Mouse (Mus musculus) erythroid progenitor cell, adult 5-6 weeks (primary cell): Measurements from ENCODE around the gene Rnf34. TPM values are rescaled to one million over a fixed set of nuclear protein-coding genes. Genes with fewer than 3 reads are reported as not detected.
A peak's percentile ranks its signal among the peaks of the same experiment; 100 is the strongest.

Source experiments
- ATAC-seq: replicated peaks from 2 replicates; pipeline ENCODE4 v1.8.0; 2016; ENCODE audit warnings: moderate number of reproducible peaks, mild to moderate bottlenecking, moderate TSS enrichment, inconsistent platforms; ENCODE audit not compliant: poor library complexity, low FRiP score, severe bottlenecking
- total RNA-seq, 2 experiments: library from RNA; stranded (forward) in 1 of 2; stranded (reverse) in 1 of 2; fragments of 150-400 nt in 1 of 2; fragments of 186-747, 209-891 nt in 1 of 2; gene quantifications; 2 replicates each; pipeline versions ENCODE4 v1.2.3 to v1.2.4; 2015 to 2017; ENCODE audit warnings: low replicate concordance in 2 of 2

Gene Rnf34
- total RNA-seq, 2 experiments from 2014 or later: 10.4 to 29.3 TPM

DNA sequence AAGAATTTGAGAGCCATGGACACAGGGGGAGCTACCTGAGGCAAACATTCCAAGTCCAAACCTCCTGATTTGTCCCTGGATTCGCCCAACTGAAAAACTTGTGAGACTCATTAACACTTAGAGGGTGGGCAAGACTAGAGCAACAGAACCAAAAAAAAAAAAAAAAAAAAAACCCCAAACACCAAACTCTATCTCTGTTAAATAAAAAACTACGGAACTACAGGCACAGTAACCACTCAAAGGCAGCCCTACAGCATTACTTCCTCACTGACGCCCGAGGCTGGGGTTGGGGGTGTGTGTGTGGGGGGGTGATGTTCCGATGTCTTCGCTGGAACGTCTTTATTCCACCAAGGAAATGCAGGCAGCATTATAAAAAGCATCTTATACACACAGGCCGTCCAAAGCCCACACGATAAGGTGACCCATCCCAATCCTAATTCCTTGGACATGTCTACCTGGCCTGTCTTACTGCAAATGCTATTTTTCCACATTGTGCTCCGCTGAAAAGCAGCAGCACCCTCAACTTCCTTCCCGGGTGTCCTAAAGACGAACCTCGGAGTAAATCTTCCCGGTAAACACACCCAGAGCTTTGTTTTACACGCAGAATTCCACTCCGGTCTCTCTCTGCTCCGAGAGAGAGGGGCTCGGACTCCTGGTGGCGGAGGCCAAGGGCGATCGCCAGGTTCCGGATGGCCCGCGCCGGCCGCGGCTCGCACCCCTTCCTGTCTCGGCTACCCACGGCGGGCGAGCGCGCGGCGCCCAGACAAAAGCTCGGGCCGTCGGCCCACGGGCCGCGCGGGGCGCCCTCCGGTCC lies 49.3 kb downstream of the Rnf34 start:
- no peak for ATAC-seq

- peak; percentile 85 for ATAC-seq
Measured at GRCm38 (mm10) chr5:122899777-122900557, 50.1 kb downstream of the Rnf34 start.

GRCm38 (mm10) chr5:122900558-122901171 lies 50.8 kb downstream of the Rnf34 start:
- no peak for ATAC-seq

DNA sequence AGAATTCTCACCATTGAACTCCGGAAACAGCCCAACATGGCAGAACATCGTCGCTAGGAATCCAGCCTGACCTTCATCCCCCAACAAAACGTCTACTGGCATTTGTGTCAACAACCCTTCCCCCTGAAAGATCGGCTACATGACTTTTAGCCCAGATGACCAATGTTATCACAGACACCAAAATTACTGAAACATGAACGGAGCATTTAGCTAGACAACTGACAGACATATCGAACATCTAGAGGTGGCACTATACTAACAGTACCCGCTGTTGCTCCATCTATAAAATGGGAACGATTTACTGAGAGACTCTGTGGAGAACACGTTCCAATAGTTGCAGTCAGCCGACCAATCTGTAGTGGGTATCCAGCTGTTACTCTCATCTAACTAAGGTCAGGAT lies 51.3 kb downstream of the Rnf34 start:
- ATAC-seq: no peak

GRCm38 (mm10) chr5:122901666-122902065 lies 51.8 kb downstream of the Rnf34 start:
- no peak for ATAC-seq

GRCm38 (mm10) chr5:122902228-122902627 lies 52.4 kb downstream of the Rnf34 start:
- ATAC-seq: no peak

DNA sequence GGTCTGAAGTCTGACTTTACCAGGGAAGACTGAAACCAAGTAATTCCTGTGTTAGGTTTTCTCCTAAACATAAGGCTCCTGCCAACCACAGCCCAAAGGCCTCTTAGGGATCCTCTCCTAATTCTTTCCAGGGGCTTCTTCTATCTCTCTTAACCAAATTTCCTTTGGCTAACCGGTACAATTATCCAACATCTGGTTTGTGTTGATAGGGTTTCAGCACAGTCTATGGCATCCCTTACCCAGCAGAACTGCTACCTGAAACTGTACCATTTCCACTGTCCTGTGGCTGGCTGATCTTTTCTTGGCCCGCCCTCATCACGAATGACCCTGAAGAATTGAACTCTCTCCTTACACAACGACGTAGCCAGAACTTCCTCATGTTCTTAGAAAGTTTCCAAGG lies 53.3 kb downstream of the Rnf34 start:
- no peak for ATAC-seq

DNA sequence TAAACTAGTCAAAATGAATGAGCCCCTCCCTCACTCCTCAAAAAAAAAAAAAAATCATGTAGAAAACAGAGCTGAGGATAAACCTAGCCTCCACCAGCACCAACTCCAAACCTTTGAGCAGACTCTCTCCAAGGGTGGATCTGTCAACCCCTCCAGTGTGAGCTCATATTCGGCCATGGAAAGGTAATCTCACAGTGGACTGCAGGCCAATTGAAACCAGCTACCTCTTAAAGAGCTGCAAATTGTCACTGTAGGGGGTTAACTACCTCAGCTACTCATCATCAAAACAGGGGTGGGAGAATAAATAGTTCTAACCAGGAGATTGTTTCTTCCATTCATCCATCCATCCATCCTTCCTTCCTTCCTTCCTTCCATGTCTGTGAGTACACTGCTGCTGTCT lies 57.3 kb downstream of the Rnf34 start:
- no peak for ATAC-seq

DNA sequence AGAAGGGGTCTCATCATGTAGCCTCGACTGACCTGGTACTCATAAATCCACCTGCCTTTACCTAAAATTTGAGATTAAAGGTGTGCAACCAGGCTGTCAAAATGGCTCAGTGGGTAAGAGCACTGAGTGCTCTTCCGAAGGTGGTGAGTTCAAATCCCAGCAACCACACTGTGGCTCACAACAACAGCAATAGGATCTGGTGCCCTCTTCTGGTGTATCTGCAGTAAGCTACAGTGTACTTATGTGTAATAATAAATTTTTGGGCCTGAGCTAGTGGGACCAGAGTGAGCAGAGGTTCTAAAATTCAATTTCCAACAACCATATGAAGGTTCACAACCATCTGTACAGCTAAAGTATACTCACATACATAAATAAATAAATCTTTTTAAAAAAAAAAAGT lies 58.2 kb downstream of the Rnf34 start:
- no peak for ATAC-seq

- ATAC-seq: no peak
Measured at GRCm38 (mm10) chr5:122909481-122909880, 59.6 kb downstream of the Rnf34 start.

DNA sequence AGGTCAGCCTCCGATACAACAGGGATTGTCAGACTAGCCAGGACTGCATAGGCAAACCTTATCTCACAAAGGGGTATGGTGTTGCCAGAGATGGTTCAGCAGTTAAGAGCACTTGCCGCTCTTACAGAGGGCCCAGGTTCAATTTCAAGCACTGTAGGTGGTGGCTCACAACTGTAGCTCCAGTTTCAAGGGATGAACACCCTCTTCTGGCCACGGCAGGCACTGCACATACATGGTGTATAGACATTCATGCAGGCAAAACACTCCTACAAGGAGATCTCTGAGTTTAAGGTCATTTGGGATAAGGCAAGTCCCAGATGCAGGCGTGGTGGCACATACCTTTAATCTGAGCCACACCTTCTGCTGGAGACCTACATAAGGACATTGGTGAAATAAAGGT lies 63.0 kb downstream of the Rnf34 start:
- ATAC-seq: 0 out of 2 replicates have a peak, but pooled peaks have one; percentile 46

DNA sequence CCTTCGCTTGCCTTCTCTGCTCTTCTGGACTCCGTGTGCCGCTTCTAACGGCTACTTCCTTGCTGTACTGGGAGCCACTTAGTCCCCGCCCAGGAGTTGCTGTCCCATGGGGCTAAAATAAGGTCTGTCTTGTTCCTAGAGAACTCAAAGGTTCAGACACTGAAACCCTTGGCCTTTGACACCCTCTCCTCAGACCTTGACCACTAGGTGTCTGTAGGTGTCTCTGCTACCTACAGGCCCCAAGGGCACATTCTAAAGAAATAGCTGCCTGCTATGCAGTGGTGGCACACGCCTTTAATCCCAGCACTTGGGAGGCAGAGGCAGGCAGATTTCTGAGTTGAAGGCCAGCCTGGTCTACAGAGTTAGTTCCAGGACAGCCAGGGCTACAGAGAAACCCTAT lies 66.3 kb downstream of the Rnf34 start:
- ATAC-seq: no peak

DNA sequence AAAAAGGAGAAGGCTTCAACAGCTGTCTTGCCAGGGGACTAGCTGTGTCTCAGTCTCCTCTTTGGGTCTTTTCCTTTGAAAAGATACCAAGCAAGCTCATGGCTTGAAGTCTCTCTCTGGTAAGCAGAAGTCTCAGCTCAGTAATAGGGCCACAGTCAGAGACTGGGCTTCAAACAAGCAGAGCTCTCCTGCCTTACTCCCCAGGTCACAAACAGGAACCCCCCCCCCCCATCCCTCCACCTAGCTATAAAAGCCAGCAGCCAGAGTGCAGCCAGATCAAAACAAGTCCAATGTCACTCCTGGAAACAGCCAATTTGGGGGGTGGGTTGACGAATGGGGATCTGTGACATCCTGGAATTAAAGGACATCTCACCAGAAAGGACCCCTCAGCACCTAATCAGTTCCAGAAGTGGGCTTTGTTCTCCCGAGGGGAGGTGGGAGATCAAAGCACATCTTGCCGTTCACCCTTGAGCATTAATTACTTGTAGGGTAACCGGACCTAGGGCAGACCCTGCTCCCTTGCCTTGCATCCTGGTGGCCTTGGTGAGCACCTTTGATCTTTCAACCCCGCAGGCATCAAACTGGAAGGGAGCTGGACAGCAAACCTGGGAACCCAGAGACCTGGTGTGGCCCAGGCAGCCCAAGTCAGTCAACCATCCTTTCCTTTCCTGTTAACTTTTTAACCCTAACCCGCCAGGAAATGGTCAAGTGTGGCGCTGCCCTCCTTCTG lies 68.3 kb downstream of the Rnf34 start:
- no peak for ATAC-seq

DNA sequence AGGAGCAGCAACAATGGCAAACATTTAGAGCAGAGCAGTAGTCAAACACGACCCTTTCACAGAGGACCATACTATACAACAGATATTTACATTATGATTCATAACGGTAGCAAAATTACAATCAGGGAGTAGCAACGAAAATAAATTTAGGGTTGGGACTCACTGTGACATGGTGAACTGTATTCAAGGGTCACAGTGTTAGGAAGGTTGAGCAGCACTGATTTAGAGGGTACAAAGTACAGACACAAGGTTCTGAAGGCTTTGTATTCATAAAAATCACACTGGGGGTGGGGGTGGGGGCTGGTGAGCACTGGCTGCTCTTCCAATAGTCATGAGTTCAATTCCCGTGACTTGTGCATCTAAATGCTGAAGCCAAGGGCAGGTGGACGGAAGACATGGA lies 70.7 kb downstream of the Rnf34 start:
- ATAC-seq: no peak

Other genes starting within 250 kb of the Rnf34 start
- not detected in 2 replicates for gene Ift81, start 235.5 kb upstream of the Rnf34 start, total RNA-seq (2015; ENCODE audit: low replicate concordance)
- gene Ift81, start 235.5 kb upstream of the Rnf34 start, total RNA-seq (2017; ENCODE audit: low replicate concordance): 0.39 TPM in 1 of 2 replicates, not detected in the other
- gene P2rx7, start 206.1 kb upstream of the Rnf34 start, total RNA-seq (2015; ENCODE audit: low replicate concordance): 5.4 and 8.3 TPM in 2 replicates
- 0.23 and 1.2 TPM in 2 replicates for gene P2rx7, start 206.1 kb upstream of the Rnf34 start, total RNA-seq (2017; ENCODE audit: low replicate concordance)
- gene P2rx4, start 142.5 kb upstream of the Rnf34 start, total RNA-seq (2015; ENCODE audit: low replicate concordance): 8.4 and 20.5 TPM in 2 replicates
- 4.6 and 5.1 TPM in 2 replicates for gene P2rx4, start 142.5 kb upstream of the Rnf34 start, total RNA-seq (2017; ENCODE audit: low replicate concordance)
- 23.9 and 25.2 TPM in 2 replicates for gene Camkk2, start 70.6 kb upstream of the Rnf34 start, total RNA-seq (2015; ENCODE audit: low replicate concordance)
- 27.9 and 38.0 TPM in 2 replicates for gene Camkk2, start 70.6 kb upstream of the Rnf34 start, total RNA-seq (2017; ENCODE audit: low replicate concordance)
- 195 and 227 TPM in 2 replicates for gene Anapc5, start 28.7 kb upstream of the Rnf34 start, total RNA-seq (2015; ENCODE audit: low replicate concordance)
- 271 and 364 TPM in 2 replicates for gene Anapc5, start 28.7 kb upstream of the Rnf34 start, total RNA-seq (2017; ENCODE audit: low replicate concordance)
- gene Kdm2b, start 139.8 kb downstream of the Rnf34 start, total RNA-seq (2015; ENCODE audit: low replicate concordance): 7.5 and 13.0 TPM in 2 replicates
- gene Kdm2b, start 139.8 kb downstream of the Rnf34 start, total RNA-seq (2017; ENCODE audit: low replicate concordance): 13.0 and 14.9 TPM in 2 replicates
- gene Orai1, start 165.0 kb downstream of the Rnf34 start, total RNA-seq (2015; ENCODE audit: low replicate concordance): 5.0 and 24.3 TPM in 2 replicates
- 3.5 and 4.0 TPM in 2 replicates for gene Orai1, start 165.0 kb downstream of the Rnf34 start, total RNA-seq (2017; ENCODE audit: low replicate concordance)
- not detected in 2 replicates for gene Morn3, start 197.0 kb downstream of the Rnf34 start, total RNA-seq (2015; ENCODE audit: low replicate concordance)
- not detected in 2 replicates for gene Morn3, start 197.0 kb downstream of the Rnf34 start, total RNA-seq (2017; ENCODE audit: low replicate concordance)
- gene Tmem120b, start 218.4 kb downstream of the Rnf34 start, total RNA-seq (2015; ENCODE audit: low replicate concordance): 85.5 and 100 TPM in 2 replicates
- gene Tmem120b, start 218.4 kb downstream of the Rnf34 start, total RNA-seq (2017; ENCODE audit: low replicate concordance): 86.8 and 118 TPM in 2 replicates